Mouse (Mus musculus) ES-Bruce4 (cell line): ENCODE data around the gene Spock1.

Experiments used
- CTCF ChIP-seq: IDR thresholded peaks from one replicate; pipeline ENCODE4 v1.8.1; 2011; ENCODE audit warnings: low read depth, low read length
- POLR2A ChIP-seq: IDR thresholded peaks from one replicate; pipeline ENCODE4 v1.8.1; 2011; ENCODE audit warnings: low read length; ENCODE audit not compliant: insufficient read depth

DNA sequence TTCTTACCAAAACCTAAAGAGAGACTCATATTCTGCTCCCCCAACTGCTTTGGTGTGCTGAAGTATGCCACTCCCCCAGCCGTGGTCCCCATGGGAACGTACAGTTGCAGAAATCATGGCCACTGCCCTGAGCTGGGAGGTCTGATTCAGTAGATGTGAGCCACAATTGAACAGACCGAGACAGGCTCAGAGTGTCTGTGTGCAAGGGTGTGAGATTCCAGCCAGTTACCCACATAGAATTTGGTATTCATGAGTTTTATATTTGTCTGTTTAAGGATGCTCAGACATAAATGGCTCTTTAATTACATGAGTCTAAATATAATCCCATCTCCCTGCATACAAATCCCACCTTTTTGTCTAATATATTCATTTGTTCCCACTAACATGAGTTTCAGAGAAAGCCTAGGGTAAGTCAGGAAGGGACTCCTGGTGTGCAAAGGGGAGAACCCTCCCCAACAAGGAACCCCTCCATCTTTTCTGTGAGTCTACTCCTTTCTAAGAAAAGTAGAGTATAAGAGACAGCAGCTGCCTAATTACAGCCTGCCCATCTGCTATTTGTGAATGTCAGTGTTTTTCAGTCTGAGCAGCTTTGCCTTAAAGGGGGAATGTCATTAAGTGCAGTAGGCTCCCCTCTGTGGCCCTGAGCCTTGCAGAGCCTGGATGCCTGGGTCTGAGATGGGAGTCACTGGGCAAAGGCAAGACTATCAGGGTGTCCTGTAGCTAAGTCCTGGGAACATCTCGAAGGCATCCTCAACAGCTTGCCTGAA is 29.5 kb upstream of the Spock1 start:
- no peak for TF ChIP-seq POLR2A
- no peak for TF ChIP-seq CTCF
